Mouse (Mus musculus) ES-E14 (cell line): ENCODE data around the gene Gm29776.

Experiments used
- HCFC1 ChIP-seq: IDR thresholded peaks from 2 replicates; pipeline ENCODE4 v1.6.1; 2012; ENCODE audit warnings: low read length, inconsistent platforms, borderline replicate concordance; ENCODE audit not compliant: insufficient read depth
- MAFK ChIP-seq: IDR thresholded peaks from 2 replicates; pipeline ENCODE4 v1.6.1; 2014; ENCODE audit warnings: mild to moderate bottlenecking, low read depth, low read length, inconsistent platforms; ENCODE audit not compliant: insufficient read depth
- ZC3H11A ChIP-seq: IDR thresholded peaks from 2 replicates; pipeline ENCODE4 v1.6.1; 2012; ENCODE audit warnings: low read depth, mild to moderate bottlenecking, inconsistent platforms, low read length, borderline replicate concordance
- ZNF384 ChIP-seq: IDR thresholded peaks from 2 replicates; pipeline ENCODE4 v1.6.1; 2012; ENCODE audit warnings: low read depth, low read length, inconsistent platforms

GRCm38 (mm10) chr14:54712074-54712473 is 13.4 kb upstream of the Gm29776 start, which contains the start of gene Cebpe:
- TF ChIP-seq ZC3H11A (no peak), HCFC1 (no peak), MAFK (no peak), ZNF384 (no peak)
